Mouse (Mus musculus): ENCODE measurements around the gene Tepp. TPM values are rescaled to one million over a fixed set of nuclear protein-coding genes. Genes with fewer than 3 reads are reported as not detected.

Gene Tepp
- polyA plus RNA-seq, 1 experiment from 2014 or later, result 2.2 TPM

GRCm38 (mm10) chr8:95374429-95374828 lies 64.1 kb downstream of the Tepp start:
- no peak overlapping the region for H3K9ac ChIP-seq
- DNase-seq (ENCODE audit: low spot score), result no peak
- WGBS, result 86% methylated on average over 3 of the region's 3 CpGs
- no peaks in the 10 kb centered on the region for H3K4me1 ChIP-seq (replicated peaks; ENCODE audit: control insufficient read depth, insufficient read depth, low read length)
- no peaks in the 10 kb centered on the region for H3K27me3 ChIP-seq (ENCODE audit: control insufficient read depth, insufficient read depth, low read length)
- H3K36me3 ChIP-seq (replicated peaks; ENCODE audit: control insufficient read depth, insufficient read depth), result peaks cover 37% of the 10 kb centered on the region
- H3K4me3 ChIP-seq (replicated peaks; ENCODE audit: low read length), result no peak overlapping the region
- no peak overlapping the region for H3K27ac ChIP-seq
- no peak for ATAC-seq (ENCODE audit: low FRiP score)
- H3K9me3 ChIP-seq (ENCODE audit: control insufficient read depth, low read length), result no peaks in the 10 kb centered on the region
- no peak overlapping the region for H3K4me2 ChIP-seq (replicated peaks)

- ATAC-seq (ENCODE audit: low FRiP score) (no peak), DNase-seq (ENCODE audit: low spot score) (no peak)
- H3K36me3 ChIP-seq (replicated peaks; ENCODE audit: control insufficient read depth, insufficient read depth), result peaks cover 28% of the 10 kb centered on the region
- WGBS, result 81% methylated on average over 7 of the region's 7 CpGs
- H3K4me2 ChIP-seq (replicated peaks), result no peak overlapping the region
- H3K9ac ChIP-seq, result no peak overlapping the region
- H3K27me3 ChIP-seq (ENCODE audit: control insufficient read depth, insufficient read depth, low read length), result no peaks in the 10 kb centered on the region
- H3K4me3 ChIP-seq (replicated peaks; ENCODE audit: low read length), result no peak overlapping the region
- no peaks in the 10 kb centered on the region for H3K9me3 ChIP-seq (ENCODE audit: control insufficient read depth, low read length)
- H3K27ac ChIP-seq, result no peak overlapping the region
- H3K4me1 ChIP-seq (replicated peaks; ENCODE audit: control insufficient read depth, insufficient read depth, low read length), result no peaks in the 10 kb centered on the region
Observed at GRCm38 (mm10) chr8:95375374-95375930, 65.1 kb downstream of the Tepp start.

Other genes with a start within 250 kb of the Tepp start
- 36.6 and 39.2 TPM in 2 replicates for gene Katnb1, start 229.4 kb upstream of the Tepp start, polyA plus RNA-seq (2014; fragmentation: Nextera tagmentation; extraction: Ambion mirVana)
- 22.0 and 24.2 TPM in 2 replicates for gene Kifc3, start 107.8 kb upstream of the Tepp start, polyA plus RNA-seq (2014; fragmentation: Nextera tagmentation; extraction: Ambion mirVana)
- gene Cngb1, start 4.0 kb upstream of the Tepp start, polyA plus RNA-seq (2014; fragmentation: Nextera tagmentation; extraction: Ambion mirVana), result 0.18 and 0.44 TPM in 2 replicates
- gene Zfp319, start 21.4 kb downstream of the Tepp start, polyA plus RNA-seq (2014; fragmentation: Nextera tagmentation; extraction: Ambion mirVana), result 14.2 and 15.9 TPM in 2 replicates
- gene Usb1, start 21.7 kb downstream of the Tepp start, polyA plus RNA-seq (2014; fragmentation: Nextera tagmentation; extraction: Ambion mirVana), result 31.0 and 32.3 TPM in 2 replicates
- 24.6 and 26.5 TPM in 2 replicates for gene Mmp15, start 41.7 kb downstream of the Tepp start, polyA plus RNA-seq (2014; fragmentation: Nextera tagmentation; extraction: Ambion mirVana)
- gene Cfap20, start 124.3 kb downstream of the Tepp start, polyA plus RNA-seq (2014; fragmentation: Nextera tagmentation; extraction: Ambion mirVana), result 128 and 139 TPM in 2 replicates
- gene Csnk2a2, start 179.5 kb downstream of the Tepp start, polyA plus RNA-seq (2014; fragmentation: Nextera tagmentation; extraction: Ambion mirVana), result 15.8 and 16.1 TPM in 2 replicates
- gene Ccdc113, start 223.5 kb downstream of the Tepp start, polyA plus RNA-seq (2014; fragmentation: Nextera tagmentation; extraction: Ambion mirVana), result 3.1 and 3.4 TPM in 2 replicates